Mouse (Mus musculus): Measurements from ENCODE around the gene Atoh8. TPM values are rescaled to one million over a fixed set of nuclear protein-coding genes. Genes with fewer than 3 reads are reported as not detected.

Gene Atoh8
- polyA plus RNA-seq, 1 experiment = 3.7 TPM

GRCm38 (mm10) chr6:72165907-72166306, 69.5 kb downstream of the Atoh8 start:
- TF ChIP-seq POLR2A (IDR thresholded peaks at IDR 0.05; ENCODE audit: borderline replicate concordance, extremely low read depth, insufficient read depth, insufficient read length, poor library complexity, severe bottlenecking) (no peak), CTCF (IDR thresholded peaks at IDR 0.05; ENCODE audit: borderline replicate concordance, extremely low read depth, insufficient read depth, insufficient read length) (no peak)
- no peak for DNase-seq (ENCODE audit: low read depth)

GRCm38 (mm10) chr6:72164321-72165275, 70.8 kb downstream of the Atoh8 start:
- TF ChIP-seq CTCF (IDR thresholded peaks at IDR 0.05; ENCODE audit: borderline replicate concordance, extremely low read depth, insufficient read depth, insufficient read length) (peak; percentile 97), POLR2A (IDR thresholded peaks at IDR 0.05; ENCODE audit: borderline replicate concordance, extremely low read depth, insufficient read depth, insufficient read length, poor library complexity, severe bottlenecking) (no peak)
- DNase-seq (ENCODE audit: low read depth) = peak; percentile 94

DNA sequence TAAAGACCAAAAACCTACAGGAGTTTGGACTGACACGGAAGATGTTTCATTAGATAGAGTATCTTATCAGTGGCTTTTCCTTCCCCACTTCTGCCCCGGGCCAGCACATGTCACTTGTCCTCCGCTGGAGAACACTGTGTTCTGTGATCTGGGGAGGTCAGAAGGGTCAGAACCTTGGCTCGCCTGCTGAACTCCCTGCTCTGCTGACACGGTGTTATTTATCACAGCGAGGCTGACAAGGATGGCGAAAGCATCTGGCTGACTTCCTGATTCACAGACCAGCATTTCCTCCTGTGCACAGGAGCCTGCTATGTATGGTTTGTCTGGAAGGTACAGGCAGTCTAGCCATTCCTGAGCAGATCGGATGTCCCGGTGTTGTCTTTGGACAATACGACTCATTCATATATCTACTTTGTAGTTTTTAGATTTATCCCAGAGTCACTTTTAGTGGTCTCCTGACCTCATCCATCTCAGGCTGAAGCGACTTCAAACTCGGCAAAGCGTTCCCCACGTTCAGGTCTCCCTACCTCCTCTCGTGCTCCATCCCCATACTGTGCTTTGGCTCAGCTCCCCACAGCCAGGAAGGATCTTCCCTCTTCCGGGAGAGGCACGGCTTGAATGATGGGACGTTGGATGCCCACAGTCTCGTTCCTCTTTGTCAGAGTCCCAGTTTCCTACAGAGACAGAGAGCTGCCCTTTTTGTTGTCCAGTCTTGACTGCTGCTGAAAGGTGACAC, 73.1 kb downstream of the Atoh8 start:
- DNase-seq (ENCODE audit: low read depth) = no peak
- TF ChIP-seq POLR2A (IDR thresholded peaks at IDR 0.05; ENCODE audit: borderline replicate concordance, extremely low read depth, insufficient read depth, insufficient read length, poor library complexity, severe bottlenecking) (no peak), CTCF (IDR thresholded peaks at IDR 0.05; ENCODE audit: borderline replicate concordance, extremely low read depth, insufficient read depth, insufficient read length) (no peak)

DNA sequence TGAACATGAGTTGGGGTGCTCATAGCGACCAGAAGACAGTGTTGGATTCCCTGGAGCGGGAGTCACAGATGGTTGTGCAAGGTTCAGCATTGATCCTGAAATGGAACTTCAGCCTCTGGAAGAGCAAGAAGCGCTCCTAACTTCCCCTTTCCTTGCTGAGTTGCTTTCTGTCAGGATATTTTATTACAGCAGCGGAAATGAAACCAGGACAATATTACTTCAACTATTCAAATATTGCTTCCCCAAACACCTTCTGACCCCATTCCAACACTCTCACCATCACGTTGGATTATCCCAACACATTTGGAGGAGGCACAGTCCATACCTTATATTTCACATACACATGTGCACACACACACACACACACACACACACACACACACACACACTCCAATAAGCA, 73.6 kb downstream of the Atoh8 start:
- no peak for DNase-seq (ENCODE audit: low read depth)
- no peak for TF ChIP-seq CTCF (IDR thresholded peaks at IDR 0.05; ENCODE audit: borderline replicate concordance, extremely low read depth, insufficient read depth, insufficient read length)

DNA sequence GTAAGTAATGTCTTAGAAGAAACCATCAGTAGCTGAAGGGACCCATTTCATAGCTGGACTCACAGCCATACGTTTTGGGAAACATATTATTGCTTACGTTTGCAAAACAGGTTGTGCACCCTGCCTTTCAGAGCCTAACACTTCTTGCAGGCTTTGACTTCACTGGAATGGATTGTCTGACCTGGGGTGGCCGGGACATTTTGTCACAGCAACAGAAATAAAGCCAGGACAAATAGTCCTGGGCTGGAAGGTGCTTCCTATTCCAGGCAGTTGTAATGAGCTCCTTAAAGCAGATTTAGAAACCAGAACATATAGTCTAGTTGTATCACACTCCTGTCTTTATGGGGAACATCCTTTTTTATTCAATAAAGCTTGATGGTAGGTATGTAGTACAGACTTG, 74.4 kb downstream of the Atoh8 start:
- TF ChIP-seq CTCF (IDR thresholded peaks at IDR 0.05; ENCODE audit: borderline replicate concordance, extremely low read depth, insufficient read depth, insufficient read length) (no peak), POLR2A (IDR thresholded peaks at IDR 0.05; ENCODE audit: borderline replicate concordance, extremely low read depth, insufficient read depth, insufficient read length, poor library complexity, severe bottlenecking) (no peak)
- DNase-seq (ENCODE audit: low read depth) = no peak

GRCm38 (mm10) chr6:72159861-72160395, 75.4 kb downstream of the Atoh8 start:
- no peak for DNase-seq (ENCODE audit: low read depth)
- no peak for TF ChIP-seq CTCF (IDR thresholded peaks at IDR 0.05; ENCODE audit: borderline replicate concordance, extremely low read depth, insufficient read depth, insufficient read length)
- no peak for TF ChIP-seq POLR2A (IDR thresholded peaks at IDR 0.05; ENCODE audit: borderline replicate concordance, extremely low read depth, insufficient read depth, insufficient read length, poor library complexity, severe bottlenecking)

GRCm38 (mm10) chr6:72158966-72159764, 76.2 kb downstream of the Atoh8 start:
- no peak; the same call in 1 of the 2 replicates for TF ChIP-seq CTCF (IDR thresholded peaks at IDR 0.05; ENCODE audit: borderline replicate concordance, extremely low read depth, insufficient read depth, insufficient read length)
- no peak for TF ChIP-seq POLR2A (IDR thresholded peaks at IDR 0.05; ENCODE audit: borderline replicate concordance, extremely low read depth, insufficient read depth, insufficient read length, poor library complexity, severe bottlenecking)
- DNase-seq (ENCODE audit: low read depth) = no peak

Other genes with a start within 250 kb of the Atoh8 start
- 30.6 and 38.1 TPM in 2 replicates for gene St3gal5, start 138.0 kb downstream of the Atoh8 start, polyA plus RNA-seq (2012; rRNA removed)
- 0.13 and 0.16 TPM in 2 replicates for gene Sftpb, start 69.0 kb upstream of the Atoh8 start, polyA plus RNA-seq (2012; rRNA removed)
- gene Usp39, start 109.6 kb upstream of the Atoh8 start, polyA plus RNA-seq (2012; rRNA removed) = 47.3 and 49.3 TPM in 2 replicates
- 20.8 and 26.5 TPM in 2 replicates for gene 0610030E20Rik, start 111.7 kb upstream of the Atoh8 start, polyA plus RNA-seq (2012; rRNA removed)
- gene Tmem150a, start 119.9 kb upstream of the Atoh8 start, polyA plus RNA-seq (2012; rRNA removed) = 37.0 and 42.9 TPM in 2 replicates
- gene Rnf181, start 131.4 kb upstream of the Atoh8 start, polyA plus RNA-seq (2012; rRNA removed) = 73.1 and 75.4 TPM in 2 replicates
- gene Vamp5, start 144.9 kb upstream of the Atoh8 start, polyA plus RNA-seq (2012; rRNA removed) = 11.0 and 12.2 TPM in 2 replicates
- 18.9 and 21.6 TPM in 2 replicates for gene Vamp8, start 155.1 kb upstream of the Atoh8 start, polyA plus RNA-seq (2012; rRNA removed)
- gene Ggcx, start 178.7 kb upstream of the Atoh8 start, polyA plus RNA-seq (2012; rRNA removed) = 16.5 and 20.8 TPM in 2 replicates
- 274 and 357 TPM in 2 replicates for gene Mat2a, start 204.0 kb upstream of the Atoh8 start, polyA plus RNA-seq (2012; rRNA removed)